Mouse (Mus musculus): ENCODE measurements around the gene Mpp3. TPM values are rescaled to one million over a fixed set of nuclear protein-coding genes. Genes with fewer than 3 reads are reported as not detected.

Gene Mpp3
- polyA plus RNA-seq, 1 experiment from 2014 or later = 18.4 TPM

DNA sequence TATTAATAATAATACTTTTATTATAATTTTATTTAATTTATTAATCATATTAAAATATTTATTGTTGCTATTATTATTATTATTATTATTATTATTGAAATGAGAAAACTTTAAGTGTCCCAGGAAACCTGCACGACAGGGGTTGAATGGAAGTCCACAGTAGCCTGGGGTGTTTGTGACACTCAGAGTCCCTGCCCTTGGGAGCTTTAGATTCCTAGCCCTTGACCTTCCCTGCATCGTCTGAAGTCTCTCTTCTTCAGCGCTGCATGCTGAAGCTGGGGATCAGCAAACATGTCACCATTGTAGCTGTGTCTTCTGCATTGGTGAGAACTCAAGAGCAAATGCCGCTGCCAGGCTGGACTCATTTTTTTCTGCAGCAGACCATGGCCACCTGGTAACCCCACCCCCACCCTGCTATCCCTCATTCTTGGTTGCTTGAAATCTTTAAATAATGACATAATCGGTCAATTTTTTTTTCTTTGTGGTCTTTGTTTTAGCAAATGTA lies 7.2 kb upstream of the Mpp3 start:
- Histone ChIP-seq H3K27me3 (ENCODE audit: low read depth, poor library complexity, severe bottlenecking) (0 out of 2 replicates have a peak, but pooled peaks cover 7% of the 10 kb centered on the region), H3K4me3 (no peak overlapping the region), H3K27ac (no peak overlapping the region), H3K9me3 (replicated peaks) (no peaks in the 10 kb centered on the region), H3K4me1 (no peaks in the 10 kb centered on the region), H3K36me3 (no peaks in the 10 kb centered on the region)
- 83% methylated on average over 5 of the region's 5 CpGs for WGBS
- DNase-seq (ENCODE audit: low spot score) = no peak

DNA sequence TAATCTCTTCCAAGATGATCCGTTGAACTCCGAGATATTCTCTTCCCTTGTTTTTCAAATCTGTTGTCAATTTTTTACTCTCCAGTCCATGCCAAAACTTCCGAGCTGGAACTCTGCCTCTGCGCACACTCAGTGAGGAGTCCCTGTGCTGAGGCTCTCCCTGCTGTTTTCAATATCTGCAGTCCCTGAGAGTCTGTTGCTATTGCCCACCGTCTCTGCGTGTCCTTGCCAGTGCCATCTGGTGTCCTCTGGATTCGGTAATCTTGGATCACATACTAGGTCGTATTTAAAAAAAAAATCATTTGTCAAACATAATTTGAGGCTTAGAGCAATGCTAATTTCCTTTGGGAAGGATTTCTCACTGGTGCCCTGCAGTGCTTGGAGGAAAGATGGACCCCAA lies 6.6 kb upstream of the Mpp3 start:
- no peaks in the 10 kb centered on the region for H3K36me3 ChIP-seq
- 0 out of 2 replicates have a peak, but pooled peaks cover 7% of the 10 kb centered on the region for H3K27me3 ChIP-seq (ENCODE audit: low read depth, poor library complexity, severe bottlenecking)
- H3K9me3 ChIP-seq (replicated peaks) = no peaks in the 10 kb centered on the region
- no peak overlapping the region for H3K27ac ChIP-seq
- H3K4me3 ChIP-seq = no peak overlapping the region
- 82% methylated on average over 8 of the region's 8 CpGs for WGBS
- H3K4me1 ChIP-seq = no peaks in the 10 kb centered on the region
- no peak for DNase-seq (ENCODE audit: low spot score)

DNA sequence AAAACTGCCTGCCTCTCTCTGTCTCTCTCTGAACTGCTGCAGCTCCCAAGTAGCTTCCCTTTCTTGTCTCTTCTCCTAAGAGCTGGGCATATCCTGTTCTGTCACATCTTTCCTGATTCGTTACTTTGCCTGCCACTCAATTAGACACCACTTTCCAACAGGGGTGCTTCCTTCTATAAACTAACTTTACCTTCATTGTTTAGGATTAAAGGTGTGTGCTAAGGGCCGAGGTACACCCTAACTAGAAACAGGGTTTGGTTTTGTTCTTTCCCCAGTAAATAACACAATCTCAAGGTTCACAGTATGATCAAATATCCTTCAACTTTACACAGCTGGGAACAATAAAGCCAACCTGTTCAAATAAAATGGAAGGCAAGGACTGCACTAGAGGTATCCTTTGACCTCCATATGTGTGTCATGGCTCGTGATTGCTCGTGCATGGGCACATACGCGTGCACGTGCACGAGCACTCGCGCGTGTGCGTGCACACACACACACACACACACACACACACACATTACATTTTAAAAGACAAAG lies 4.9 kb upstream of the Mpp3 start:
- Histone ChIP-seq H3K27ac (no peak overlapping the region), H3K4me1 (0 out of 2 replicates have a peak, but pooled peaks cover under 1% of the 10 kb centered on the region), H3K9me3 (replicated peaks) (no peaks in the 10 kb centered on the region), H3K27me3 (ENCODE audit: low read depth, poor library complexity, severe bottlenecking) (0 out of 2 replicates have a peak, but pooled peaks cover 7% of the 10 kb centered on the region), H3K4me3 (no peak overlapping the region), H3K36me3 (no peaks in the 10 kb centered on the region)
- WGBS = 90% methylated on average over 12 of the region's 12 CpGs
- DNase-seq (ENCODE audit: low spot score) = no peak

DNA sequence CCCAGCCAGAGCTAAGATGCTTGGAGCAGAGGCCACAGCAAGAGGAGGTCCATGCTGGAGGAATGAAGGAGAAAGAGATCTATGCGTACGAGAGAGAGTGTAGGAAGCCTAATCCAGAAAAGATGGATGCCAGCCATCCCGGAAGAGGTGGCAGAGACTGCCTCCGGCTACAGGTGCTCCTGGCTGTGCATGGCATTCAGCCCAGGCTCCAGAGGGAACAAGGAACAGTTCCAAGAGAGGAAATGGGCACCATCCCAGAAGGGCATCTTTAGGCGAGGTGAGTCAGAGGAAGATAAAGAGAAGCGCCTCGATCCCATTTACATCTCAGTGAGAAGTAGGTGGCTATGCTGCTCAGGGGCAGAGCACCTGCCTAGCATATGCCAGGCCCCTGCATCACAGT lies 2.9 kb upstream of the Mpp3 start:
- no peaks in the 10 kb centered on the region for H3K36me3 ChIP-seq
- H3K4me3 ChIP-seq = no peak overlapping the region
- WGBS = 85% methylated on average over 7 of the region's 7 CpGs
- 0 out of 2 replicates have a peak, but pooled peaks cover 4% of the 10 kb centered on the region for H3K27me3 ChIP-seq (ENCODE audit: low read depth, poor library complexity, severe bottlenecking)
- no peak overlapping the region for H3K27ac ChIP-seq
- no peaks in the 10 kb centered on the region for H3K9me3 ChIP-seq (replicated peaks)
- peaks cover 20% of the 10 kb centered on the region for H3K4me1 ChIP-seq
- no peak for DNase-seq (ENCODE audit: low spot score)

DNA sequence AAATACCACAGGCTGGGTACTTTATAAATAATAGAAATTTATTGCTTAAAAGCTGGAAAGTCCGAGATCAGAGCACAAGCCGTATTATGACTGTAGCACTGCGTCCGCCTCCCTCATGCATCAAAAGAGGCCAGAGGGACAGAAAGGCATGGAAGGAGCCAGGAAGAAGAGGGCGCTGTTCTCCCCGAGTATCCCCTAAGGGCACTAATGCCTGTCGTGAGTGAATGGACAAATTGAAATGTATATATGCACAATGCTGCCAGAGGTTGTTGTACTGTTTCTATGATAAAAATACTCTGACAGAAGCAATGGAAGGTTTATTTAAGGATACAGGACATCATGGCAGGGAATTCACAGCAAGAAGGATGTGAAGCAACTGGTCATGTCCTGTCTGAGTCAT lies 1.7 kb upstream of the Mpp3 start:
- DNase-seq (ENCODE audit: low spot score) = no peak
- H3K27me3 ChIP-seq (ENCODE audit: low read depth, poor library complexity, severe bottlenecking) = 0 out of 2 replicates have a peak, but pooled peaks cover 4% of the 10 kb centered on the region
- 50% methylated on average over 7 of the region's 7 CpGs for WGBS
- peaks cover 32% of the 10 kb centered on the region for H3K4me1 ChIP-seq
- no peak overlapping the region for H3K4me3 ChIP-seq
- H3K9me3 ChIP-seq (replicated peaks) = no peaks in the 10 kb centered on the region
- no peak overlapping the region for H3K27ac ChIP-seq
- peaks cover 5% of the 10 kb centered on the region; the same call in 1 of the 2 replicates for H3K36me3 ChIP-seq

DNA sequence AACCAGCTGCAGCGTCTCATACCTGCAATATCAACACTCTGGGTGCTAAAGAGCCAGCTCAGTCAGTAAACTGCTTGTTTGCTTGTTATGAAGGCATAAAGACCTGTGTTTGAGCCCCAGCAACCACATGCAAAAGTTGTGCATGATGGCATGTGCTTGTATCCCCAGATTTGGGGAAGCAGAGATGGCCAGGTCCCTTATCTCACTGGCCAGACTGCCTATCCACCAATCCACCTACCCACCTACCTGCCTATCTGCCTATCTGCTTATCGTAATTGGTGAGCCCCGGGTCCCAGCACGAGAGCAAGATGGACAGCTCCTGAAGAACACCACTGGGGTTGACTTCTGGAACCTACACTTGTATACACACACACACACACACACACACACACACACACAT lies 1.0 kb upstream of the Mpp3 start:
- H3K9me3 ChIP-seq (replicated peaks) = no peaks in the 10 kb centered on the region
- peaks cover 37% of the 10 kb centered on the region for H3K4me1 ChIP-seq
- H3K36me3 ChIP-seq = peaks cover 12% of the 10 kb centered on the region
- 84% methylated on average over 4 of the region's 4 CpGs for WGBS
- 0 out of 2 replicates have a peak, but pooled peaks cover 4% of the 10 kb centered on the region for H3K27me3 ChIP-seq (ENCODE audit: low read depth, poor library complexity, severe bottlenecking)
- H3K4me3 ChIP-seq = no peak overlapping the region
- no peak overlapping the region for H3K27ac ChIP-seq
- no peak for DNase-seq (ENCODE audit: low spot score)

DNA sequence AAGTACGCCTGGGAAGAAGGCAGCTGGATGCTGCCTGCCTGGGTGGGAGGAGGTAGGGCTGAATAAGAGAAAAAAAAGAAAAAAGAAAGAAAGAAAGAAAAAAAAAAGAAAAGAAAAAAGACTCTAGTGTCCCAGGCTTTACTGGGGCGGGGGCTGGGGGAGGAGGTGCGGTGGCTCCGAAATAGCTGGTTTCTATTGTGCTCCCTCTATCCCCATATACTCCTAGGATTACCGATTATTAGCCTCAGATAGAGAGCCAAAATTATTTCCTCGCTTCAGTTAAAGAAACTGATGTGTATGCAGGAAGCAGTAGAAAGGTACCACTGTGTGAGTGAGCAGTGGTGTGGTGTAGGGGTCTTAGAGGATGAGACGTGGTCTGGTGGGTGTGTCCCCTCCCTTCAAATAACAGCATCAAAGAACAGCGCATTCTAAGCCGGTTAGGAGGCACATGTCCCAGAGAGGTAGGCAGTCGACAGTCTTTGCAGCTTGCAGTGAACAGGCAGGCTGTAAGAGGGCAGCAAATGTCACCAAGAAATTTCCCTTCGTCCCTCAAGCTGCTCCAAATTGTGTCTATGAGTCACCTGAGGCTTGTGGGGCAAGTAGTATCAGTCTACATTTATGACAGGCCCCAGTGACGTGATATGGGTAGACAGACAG lies 772 bp downstream of the Mpp3 start:
- peak; percentile 41 for DNase-seq (ENCODE audit: low spot score)
- Histone ChIP-seq H3K27me3 (ENCODE audit: low read depth, poor library complexity, severe bottlenecking) (0 out of 2 replicates have a peak, but pooled peaks cover 4% of the 10 kb centered on the region), H3K36me3 (peaks cover 28% of the 10 kb centered on the region), H3K4me3 (peak overlapping the region; percentile 87), H3K27ac (peak overlapping the region; percentile 92), H3K9me3 (replicated peaks) (no peaks in the 10 kb centered on the region), H3K4me1 (peaks cover 41% of the 10 kb centered on the region)
- WGBS = 5% methylated on average over 12 of the region's 12 CpGs

DNA sequence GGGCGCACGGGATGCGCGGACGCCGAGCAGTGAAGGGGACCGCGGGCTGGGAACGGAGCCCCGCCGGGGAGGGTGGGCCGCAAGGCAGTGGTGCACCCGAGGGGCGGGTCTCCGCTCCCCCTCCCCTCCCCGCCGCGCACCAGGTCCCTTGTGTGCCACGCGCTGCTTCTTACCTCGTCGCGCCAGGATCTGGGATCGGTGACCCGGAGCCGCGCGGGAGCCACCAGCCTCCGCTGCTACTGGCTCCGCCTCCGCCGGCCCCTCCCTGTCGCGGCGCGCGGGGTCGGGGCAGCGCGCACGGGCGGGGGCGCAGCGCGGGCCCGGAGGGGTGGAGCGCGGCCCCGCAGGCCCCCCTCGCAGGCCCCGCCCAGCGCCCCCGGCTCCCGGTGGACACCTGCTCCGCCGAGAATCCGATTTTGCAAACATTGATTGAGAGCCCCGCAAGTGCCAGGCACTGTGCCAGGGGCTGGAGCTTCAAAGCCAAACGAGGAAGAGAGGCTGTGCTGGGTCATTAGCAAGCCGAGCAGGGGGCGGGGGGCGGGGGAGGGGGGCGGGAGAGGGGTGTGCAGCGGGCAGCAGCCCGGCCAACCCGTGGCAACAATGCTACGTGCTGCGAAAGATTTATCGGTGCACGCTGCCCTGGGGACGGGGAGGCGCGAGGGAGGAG lies 1.4 kb downstream of the Mpp3 start:
- Histone ChIP-seq H3K9me3 (replicated peaks) (no peaks in the 10 kb centered on the region), H3K36me3 (peaks cover 35% of the 10 kb centered on the region), H3K4me3 (peak overlapping the region; percentile 87), H3K4me1 (peaks cover 42% of the 10 kb centered on the region), H3K27me3 (ENCODE audit: low read depth, poor library complexity, severe bottlenecking) (0 out of 2 replicates have a peak, but pooled peaks cover 4% of the 10 kb centered on the region), H3K27ac (peak overlapping the region; percentile 92)
- DNase-seq (ENCODE audit: low spot score) = peak; percentile 88
- 2% methylated on average over 49 of the region's 73 CpGs for WGBS

DNA sequence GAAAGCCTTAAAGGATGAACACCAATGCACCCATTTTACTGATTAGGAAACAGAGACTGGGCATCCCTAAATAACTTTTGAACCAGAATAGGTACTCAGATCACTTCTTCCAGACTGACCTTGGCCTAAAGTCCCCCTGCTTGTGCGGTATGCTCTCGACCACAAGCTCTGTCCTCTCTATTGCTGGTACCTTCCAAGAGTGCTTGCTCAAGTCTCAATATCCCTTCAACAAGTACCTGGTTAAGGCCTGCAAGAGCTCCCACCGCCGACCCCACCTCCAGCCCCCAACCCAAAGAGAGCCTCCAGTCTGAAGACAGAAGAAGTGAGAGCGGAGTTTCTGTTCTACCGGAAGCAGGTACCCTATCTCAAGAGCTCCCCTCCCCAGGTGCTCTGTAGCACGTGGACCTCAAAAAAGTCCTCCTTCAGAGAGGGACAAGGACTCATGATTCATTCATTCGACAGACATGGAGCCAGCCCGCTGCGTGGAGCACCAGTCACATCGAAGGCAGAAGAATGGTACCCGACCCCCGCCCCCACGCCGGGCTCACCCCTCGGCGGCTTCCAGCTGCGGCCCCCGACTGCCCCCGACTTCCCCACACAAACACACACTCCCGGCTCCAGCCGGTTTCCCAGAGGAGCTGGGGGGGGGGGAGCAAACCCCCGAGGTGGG lies 2.1 kb downstream of the Mpp3 start:
- Histone ChIP-seq H3K27ac (peak overlapping the region; percentile 92), H3K9me3 (replicated peaks) (no peaks in the 10 kb centered on the region), H3K27me3 (ENCODE audit: low read depth, poor library complexity, severe bottlenecking) (0 out of 2 replicates have a peak, but pooled peaks cover 4% of the 10 kb centered on the region), H3K36me3 (peaks cover 39% of the 10 kb centered on the region), H3K4me1 (peaks cover 44% of the 10 kb centered on the region), H3K4me3 (peak overlapping the region; percentile 87)
- no peak for DNase-seq (ENCODE audit: low spot score)
- WGBS = 3% methylated on average over 23 of the region's 23 CpGs

DNA sequence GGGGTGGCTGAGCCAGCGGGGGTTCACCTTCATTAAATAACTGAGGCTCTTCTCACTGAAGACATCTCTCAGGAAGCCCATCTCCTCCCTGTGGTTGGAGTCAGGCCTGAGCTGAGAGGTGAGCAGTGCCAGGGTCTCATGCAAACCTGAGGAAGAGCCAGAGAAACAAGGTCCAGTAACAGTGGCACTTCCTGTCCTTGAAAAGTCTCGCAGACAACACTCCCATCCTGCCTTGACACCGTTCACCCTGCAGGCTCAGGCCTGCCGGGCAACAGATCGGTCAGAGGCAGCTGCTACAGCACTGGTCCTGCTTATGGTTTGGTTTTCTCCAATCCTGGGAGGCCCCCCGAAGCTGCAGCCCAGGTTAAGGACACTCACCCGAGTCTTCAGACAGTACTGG lies 2.9 kb downstream of the Mpp3 start:
- H3K4me3 ChIP-seq = peak overlapping the region; percentile 87

DNA sequence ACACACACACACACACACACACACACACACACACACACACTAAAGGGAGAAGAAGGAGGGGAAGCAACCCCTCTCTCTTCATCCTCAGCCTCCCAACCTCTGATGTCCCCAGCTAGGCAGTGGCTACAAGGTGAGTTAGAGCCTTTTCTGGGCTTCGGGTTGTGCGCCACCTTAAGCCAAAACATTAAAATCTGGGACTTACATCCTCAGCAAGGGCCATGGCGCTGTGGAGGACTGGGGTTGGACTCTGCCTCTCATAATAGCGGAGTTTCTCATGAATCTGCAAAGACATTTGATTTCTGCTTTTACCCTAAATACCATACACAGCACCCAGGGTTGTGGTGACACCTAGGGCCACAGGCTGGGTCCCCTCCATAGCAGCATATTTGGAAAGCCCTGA lies 3.4 kb downstream of the Mpp3 start:
- Histone ChIP-seq H3K36me3 (peaks cover 48% of the 10 kb centered on the region), H3K4me3 (peak overlapping the region; percentile 87), H3K27ac (no peak overlapping the region), H3K4me1 (peaks cover 44% of the 10 kb centered on the region), H3K27me3 (ENCODE audit: low read depth, poor library complexity, severe bottlenecking) (0 out of 2 replicates have a peak, but pooled peaks cover 4% of the 10 kb centered on the region), H3K9me3 (replicated peaks) (no peaks in the 10 kb centered on the region)
- DNase-seq (ENCODE audit: low spot score) = no peak
- 82% methylated on average over 4 of the region's 4 CpGs for WGBS

More for the DNA sequence above, 2.9 kb downstream of the Mpp3 start:
- 42% methylated on average over 7 of the region's 7 CpGs for WGBS
- Histone ChIP-seq H3K4me1 (peaks cover 44% of the 10 kb centered on the region), H3K27ac (0 out of 2 replicates have a peak overlapping the region, but pooled peaks have one; percentile 92), H3K36me3 (peaks cover 43% of the 10 kb centered on the region), H3K9me3 (replicated peaks) (no peaks in the 10 kb centered on the region), H3K27me3 (ENCODE audit: low read depth, poor library complexity, severe bottlenecking) (0 out of 2 replicates have a peak, but pooled peaks cover 4% of the 10 kb centered on the region)
- DNase-seq (ENCODE audit: low spot score) = no peak

DNA sequence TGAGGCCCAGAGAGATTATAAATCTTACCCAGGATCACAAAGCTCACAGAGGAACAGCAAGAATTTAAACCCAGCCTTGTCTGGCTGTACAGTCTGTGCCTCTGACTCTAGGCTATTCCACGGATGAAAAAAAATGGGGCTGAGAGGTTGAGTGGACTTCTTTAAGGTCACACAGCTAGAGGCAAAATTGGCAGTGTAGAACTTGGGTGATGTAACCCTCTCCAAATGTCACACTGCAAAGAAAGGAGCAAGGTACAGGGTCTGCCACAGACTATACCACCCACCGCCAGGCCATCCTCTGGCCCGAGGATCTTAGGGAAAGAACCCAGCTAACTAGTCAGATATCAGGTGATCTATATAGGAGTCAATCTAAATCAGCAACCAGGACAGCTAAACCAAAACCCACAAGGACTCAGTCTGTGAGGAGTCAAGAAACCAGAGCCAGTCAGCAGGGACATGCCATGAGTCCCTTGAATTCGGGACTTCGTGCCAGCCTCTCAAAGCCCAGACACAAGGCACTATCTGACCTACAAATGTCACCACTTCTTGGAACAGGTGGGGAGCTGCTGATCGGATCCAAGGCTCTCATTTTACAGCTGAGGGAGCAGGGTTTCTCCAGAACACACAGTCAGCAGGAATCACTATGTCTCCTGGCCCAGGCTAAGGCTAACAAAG lies 4.0 kb downstream of the Mpp3 start:
- no peak for DNase-seq (ENCODE audit: low spot score)
- Histone ChIP-seq H3K4me1 (peaks cover 44% of the 10 kb centered on the region), H3K27me3 (ENCODE audit: low read depth, poor library complexity, severe bottlenecking) (0 out of 2 replicates have a peak, but pooled peaks cover 4% of the 10 kb centered on the region), H3K36me3 (peaks cover 53% of the 10 kb centered on the region), H3K4me3 (no peak overlapping the region), H3K27ac (no peak overlapping the region), H3K9me3 (replicated peaks) (no peaks in the 10 kb centered on the region)
- 88% methylated on average over 6 of the region's 6 CpGs for WGBS
